Mouse (Mus musculus) CH12.LX (cell line): ENCODE measurements around the gene 2310039H08Rik.

Experiments used
- E2F4 ChIP-seq: IDR thresholded peaks from 2 replicates; pipeline ENCODE4 v1.6.1; 2011; ENCODE audit warnings: low read depth, low read length, improper control_type of control experiment; ENCODE audit not compliant: insufficient replicate concordance
- EP300 ChIP-seq: IDR thresholded peaks from 2 replicates; pipeline ENCODE4 v1.6.1; 2011; ENCODE audit warnings: low read length, improper control_type of control experiment
- ZKSCAN1 ChIP-seq: IDR thresholded peaks from 2 replicates; pipeline ENCODE4 v1.6.1; 2012; ENCODE audit warnings: low read depth, inconsistent platforms, low read length, improper control_type of control experiment, borderline replicate concordance

- no peak for TF ChIP-seq EP300
- TF ChIP-seq ZKSCAN1: no peak
- no peak for TF ChIP-seq E2F4
Measured at GRCm38 (mm10) chr17:46817734-46818158, 45.3 kb downstream of the 2310039H08Rik start.
